Mouse (Mus musculus) frontal cortex, postnatal 36 days (tissue): ENCODE data around the gene Sco2.
A peak's percentile ranks its signal among the peaks of the same experiment; 100 is the strongest.

ENCODE experiments used
- DNase-seq, 2 experiments: peaks; one replicate each; pipeline ENCODE4 v3.0.0; 2022; ENCODE audit warnings: low spot score in 2 of 2

The Sco2 gene

DNA sequence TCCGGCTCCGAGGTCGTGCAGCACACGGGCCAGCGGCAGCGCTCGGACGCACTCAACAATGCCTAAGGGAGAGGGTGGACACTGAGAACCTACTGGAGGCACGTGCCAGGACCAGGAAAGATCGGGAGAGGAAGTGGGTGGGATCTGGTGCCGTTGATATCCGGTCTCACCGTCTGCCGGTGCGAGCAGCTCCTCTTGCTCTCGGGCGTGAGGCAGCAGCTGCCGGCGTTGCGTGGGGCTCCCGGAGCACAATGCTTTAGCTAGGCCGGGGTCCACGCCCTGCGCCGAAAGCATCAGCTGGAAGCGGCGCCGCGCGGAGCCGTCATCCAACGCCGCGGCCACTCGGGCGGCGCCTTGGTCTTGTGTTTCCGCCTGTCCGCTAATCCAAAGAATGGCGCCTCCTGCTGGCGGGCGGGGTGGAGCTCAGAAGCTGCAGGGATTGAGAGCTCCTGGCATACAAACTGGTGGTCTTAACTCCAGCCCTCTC lies at the start of gene Sco2:
Sco2 (minus strand) TSS at position 85 of the 487 bp plus-strand sequence.
- peak; percentile 93 to 94 for DNase-seq

- DNase-seq, result no peak
Measured at GRCm38 (mm10) chr15:89421938-89422337, 48.3 kb upstream of the Sco2 start.

- DNase-seq, result no peak
Measured at GRCm38 (mm10) chr15:89415282-89415681, 41.6 kb upstream of the Sco2 start.

DNA sequence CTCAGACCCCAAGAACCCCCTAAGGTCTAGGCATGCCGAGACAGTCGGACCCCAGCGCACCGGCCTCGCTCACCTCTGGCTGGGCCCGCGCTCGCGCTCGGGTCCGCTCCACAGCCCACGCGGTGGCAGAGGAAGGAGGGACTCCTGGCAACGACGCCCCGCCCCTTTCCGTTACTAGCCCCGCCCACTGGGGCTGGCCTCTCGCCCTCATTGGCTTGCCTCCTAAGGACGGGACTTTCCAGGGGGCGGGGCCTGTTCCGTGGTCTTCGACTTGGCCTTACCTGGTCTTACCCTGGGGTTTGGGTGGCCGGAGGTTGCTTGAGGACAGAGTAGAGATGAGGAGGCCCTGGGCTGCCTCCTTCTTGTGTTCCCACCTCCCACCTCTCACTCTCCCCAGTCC lies 36.5 kb upstream of the Sco2 start, which contains the start of gene Syce3:
Syce3 (minus strand) TSS at position 386 of the 400 bp plus-strand sequence.
- DNase-seq, result no peak

DNA sequence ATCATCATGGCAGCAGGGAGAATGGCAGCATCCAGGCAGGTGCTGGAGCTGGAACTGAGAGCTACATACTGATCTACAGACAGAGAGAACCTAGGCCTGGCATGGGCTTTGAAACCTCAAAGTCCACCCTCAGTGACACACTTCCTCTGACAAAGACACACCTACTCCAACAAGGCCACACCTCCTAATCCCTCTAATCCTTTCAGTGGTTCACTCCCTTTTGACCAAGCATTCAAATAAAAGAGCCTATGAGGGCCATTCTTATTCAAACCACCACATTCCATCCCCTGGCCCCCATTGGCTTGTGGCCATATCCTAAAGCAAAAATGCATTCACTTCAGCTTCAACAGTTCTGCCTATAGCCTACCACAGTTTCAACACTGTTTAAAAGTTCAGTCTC lies 33.0 kb upstream of the Sco2 start:
- DNase-seq, result no peak

DNA sequence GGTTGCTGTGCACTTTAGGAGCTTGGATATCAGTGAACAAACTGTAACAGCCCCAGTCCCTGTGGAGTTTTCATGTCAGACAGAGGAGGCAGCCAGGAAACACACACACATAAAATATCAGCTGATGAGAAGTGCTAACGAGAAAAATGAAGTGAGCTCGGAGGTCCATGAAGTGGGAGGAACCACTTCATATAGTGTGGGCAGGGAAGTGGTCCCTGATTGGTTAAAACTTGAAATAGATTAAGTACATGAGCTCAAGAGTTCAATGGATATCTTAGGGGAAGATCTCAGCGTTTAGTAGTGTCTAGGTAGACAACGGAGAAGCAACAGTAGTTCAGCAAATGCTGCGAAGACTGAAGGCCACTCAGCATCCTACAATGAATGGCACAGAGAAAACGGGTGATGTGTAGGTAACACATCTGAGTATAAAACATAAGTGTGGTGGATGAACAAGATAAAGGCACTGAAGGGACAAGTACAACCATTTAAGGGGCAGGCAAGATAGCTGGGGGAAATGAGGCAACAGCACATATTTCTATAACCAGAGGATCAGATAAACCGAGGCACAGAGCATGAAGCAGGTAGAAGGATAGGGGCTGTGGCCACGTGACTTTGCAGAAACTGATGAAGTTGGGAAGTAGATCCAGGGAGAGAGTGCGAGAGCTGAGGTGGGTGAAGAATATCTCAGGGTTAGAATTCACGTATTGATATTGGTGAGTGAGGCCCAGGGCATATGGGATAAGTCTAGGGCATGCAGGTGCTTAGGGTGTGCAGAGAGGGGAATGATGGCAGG lies 31.4 kb upstream of the Sco2 start:
- DNase-seq, result no peak

- no peak for DNase-seq
Measured at GRCm38 (mm10) chr15:89402471-89402870, 28.8 kb upstream of the Sco2 start.

DNA sequence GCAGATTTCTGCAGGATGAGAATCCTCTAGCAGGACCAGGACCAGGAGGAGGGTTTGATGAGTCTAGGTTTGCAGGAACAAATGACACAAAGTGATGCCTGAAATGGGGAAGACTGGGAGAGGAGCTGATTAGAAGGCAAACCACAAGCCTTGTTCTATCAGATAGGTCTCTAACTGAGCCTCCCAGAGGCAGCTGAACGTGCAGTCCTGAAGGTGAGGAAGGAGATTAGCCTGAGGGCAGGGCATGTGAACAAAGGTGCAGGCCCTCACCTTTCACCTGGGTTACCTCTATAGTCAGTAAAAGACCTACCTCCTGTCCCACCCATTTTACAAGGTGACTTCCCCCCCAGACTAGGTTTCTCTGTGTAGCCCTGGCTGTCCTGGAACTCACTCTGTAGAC lies 26.1 kb upstream of the Sco2 start:
- no peak for DNase-seq

DNA sequence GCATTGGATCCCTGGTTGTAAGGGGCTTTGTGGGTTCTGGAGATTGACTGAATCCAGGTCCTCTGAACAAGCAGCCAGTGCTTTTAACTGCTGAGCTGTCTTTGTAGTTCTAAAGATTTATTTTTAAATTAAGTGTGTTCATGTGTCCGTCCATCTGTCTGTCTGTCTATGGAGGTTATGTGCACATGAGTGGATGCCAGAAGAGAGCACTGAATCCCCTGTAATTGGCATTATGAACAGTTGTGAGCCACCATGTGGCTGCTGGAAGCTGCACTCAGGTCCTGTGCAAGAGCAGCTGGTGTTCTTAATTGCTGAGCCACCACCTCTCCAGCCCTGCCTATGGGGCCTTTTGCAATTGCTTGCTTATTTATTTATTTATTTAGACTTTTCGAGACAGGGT lies 24.5 kb upstream of the Sco2 start:
- DNase-seq, result no peak

DNA sequence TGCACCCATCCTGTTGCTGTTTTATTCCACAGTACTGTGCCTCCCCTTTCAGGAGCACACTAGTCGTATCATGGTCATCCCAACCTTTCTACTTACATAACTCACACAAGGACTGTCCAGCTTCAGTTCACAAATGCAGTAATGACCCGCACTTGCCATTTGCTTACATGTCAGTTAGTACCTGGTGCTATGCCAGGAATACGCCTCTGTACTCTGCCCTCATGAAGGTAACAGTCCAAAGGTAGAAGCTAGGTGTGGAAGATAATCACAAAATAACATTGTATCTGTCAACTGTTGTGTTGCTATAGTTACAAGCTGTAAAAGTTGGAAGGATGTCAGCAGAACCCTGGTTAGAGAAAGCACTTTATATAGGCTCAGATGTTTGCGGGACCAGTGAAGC lies 23.2 kb upstream of the Sco2 start:
- DNase-seq, result no peak

DNA sequence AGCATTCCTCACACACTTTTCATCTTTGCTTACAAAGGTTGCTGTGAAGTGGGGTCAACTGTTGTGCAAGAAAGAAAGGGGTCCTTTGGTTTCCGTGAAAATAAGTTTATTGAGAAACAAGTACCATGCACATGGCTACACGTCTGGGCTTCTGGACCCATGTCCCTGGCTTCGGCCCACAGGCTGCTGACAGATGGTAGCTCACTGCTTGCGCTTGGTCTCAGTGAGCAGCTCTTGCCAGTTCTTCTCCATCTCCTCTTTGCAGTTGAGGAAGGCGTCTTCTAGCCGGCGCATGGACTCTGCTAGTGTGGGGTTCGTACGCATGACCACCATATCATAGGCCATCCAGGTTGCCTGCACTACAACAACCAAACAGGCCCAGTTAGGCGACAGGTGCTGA lies 16.4 kb upstream of the Sco2 start:
- DNase-seq, result no peak

DNA sequence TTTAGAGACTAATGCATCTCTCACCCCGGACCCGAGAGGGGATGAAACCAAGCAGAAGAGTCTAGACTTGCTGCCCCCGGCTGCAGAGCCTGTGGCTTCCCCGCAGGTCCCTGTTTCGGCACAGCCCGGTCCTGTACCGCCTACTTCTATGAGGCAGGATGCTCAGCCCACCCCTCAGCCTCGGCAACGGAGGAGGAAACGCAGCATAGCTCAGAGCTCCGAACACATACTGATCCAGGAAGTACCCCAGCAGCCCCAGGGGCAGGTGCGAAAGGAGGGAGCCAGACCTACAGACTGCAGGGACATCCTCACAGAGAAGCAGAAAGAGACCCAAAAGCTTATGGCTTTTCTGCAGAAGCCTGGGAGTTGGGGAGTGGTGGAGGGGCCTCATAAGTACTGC lies 13.5 kb upstream of the Sco2 start:
- no peak for DNase-seq

DNA sequence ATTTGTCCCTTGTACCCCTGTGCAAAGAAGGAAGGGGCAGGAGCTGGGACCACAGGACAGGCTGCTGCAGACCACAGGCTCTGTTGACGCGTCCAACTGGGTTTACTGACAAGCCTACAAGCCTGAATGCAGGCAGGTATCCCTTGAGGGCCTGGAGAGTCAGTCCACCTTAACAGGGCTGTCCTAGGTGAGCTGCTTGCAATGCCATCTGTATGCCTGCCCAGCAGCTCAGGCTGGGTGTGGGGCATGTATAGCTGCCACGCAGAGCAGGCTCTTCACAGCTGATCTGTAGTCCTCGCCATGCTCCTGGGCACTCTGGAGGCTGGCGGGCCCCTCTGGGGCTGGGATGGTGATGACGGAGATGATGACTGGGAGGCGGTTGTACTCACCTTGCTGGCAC lies 11.0 kb upstream of the Sco2 start, which contains the start of gene Klhdc7b:
Klhdc7b (plus strand) TSS at position 301 of the 400 bp plus-strand sequence.
- no peak for DNase-seq

DNA sequence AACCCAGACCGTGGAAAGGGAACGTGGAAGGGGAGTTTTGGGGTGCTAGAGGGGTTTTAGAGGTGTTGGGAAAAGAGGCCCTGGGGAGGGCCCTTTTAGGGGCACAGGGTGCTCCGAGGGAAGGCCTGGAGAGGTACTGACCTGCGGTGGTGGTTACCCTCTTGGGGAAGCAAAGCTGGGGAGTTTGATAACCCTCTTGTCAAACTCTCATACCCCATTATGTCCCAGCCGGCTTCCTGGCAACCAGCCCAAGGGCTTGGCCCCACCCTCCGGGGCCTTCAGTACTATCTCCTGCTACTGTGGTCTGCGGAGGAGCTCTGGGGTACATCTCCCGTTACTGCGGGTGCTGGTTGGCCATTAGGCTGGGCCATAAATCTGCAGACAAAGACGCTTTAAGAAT lies 5.8 kb upstream of the Sco2 start:
- no peak for DNase-seq

GRCm38 (mm10) chr15:89378831-89379401 lies 5.3 kb upstream of the Sco2 start, which contains the start of gene Odf3b:
Gene Odf3b (minus strand): TSS chr15:89379282.
- no peak for DNase-seq

GRCm38 (mm10) chr15:89377938-89378828 lies 4.5 kb upstream of the Sco2 start:
- no peak for DNase-seq

DNA sequence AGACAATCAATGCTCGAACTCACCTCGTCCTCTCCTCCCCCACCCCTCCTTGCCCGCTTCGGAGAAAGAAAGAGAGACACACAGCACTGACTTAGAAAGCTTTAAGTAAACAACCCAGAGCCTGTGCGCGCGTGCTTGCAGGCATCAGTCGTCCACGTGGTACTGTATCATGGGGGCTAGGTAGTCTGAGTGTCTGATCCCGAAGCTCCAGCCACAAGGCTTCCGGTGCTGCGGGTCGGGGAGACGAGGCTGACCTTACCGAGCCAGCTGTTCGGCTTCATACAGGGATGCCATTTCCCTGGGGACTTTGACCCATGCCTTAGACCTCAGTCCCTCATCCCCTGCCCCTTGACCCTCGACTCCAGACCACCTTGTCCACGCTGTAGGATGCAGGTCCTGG lies 3.7 kb upstream of the Sco2 start:
- no peak for DNase-seq

DNA sequence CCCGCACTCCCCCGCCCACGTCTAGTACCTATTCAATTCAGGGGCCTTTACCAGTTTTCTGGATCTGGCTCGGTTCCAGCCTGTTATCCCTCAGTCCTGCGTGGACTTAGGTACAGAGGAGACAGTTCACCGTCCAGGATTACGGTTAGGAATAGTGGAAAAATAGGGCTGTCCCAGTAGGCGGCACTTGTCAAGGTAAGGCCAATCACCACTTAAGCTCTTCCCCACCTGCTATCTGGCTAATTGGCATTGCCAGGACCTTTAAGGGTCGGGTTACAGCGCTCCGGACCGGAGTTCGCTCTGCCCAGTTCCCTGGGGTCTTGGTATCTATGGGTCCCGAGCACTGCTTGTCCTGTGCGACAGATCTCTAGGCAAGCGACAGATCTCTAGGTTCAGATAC lies 3.3 kb upstream of the Sco2 start, which contains the start of gene Tymp:
Tymp (minus strand) TSS at position 83 of the 400 bp plus-strand sequence.
- no peak for DNase-seq

- DNase-seq, result no peak
Measured at GRCm38 (mm10) chr15:89376040-89376439, 2.4 kb upstream of the Sco2 start.

DNA sequence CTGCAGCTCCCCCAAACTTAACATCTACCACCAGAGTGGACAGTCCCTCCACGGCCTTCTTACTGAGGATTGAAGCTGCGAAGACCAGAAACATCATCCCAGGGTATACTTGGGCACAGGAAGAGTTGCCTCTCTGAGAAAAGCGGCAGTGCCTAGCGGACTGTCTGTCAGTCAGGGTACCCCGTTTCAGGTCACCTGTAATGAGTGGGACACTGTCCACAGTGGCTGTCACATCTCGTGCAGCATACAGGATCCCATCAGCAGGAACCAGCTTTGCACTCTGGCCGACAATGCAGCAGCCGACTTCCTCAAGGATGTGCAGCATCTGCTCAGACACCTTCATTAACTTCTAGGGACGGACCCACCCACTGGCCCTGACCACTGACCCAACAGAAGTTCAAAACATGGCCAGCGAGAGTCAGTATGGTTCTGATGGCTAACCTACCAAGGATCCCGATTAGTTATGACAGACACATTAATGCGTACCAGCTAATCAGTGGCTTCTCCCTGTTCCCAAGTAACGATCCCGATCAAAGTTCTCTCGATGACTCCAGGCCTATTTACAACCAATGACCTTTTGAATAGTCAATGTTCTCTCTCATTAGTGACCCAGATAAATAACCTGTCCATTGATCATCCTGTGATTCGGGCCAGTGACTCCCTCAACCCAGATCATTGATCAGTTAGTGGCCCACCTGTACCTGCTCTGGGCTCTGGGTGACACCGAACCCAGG lies 1.3 kb upstream of the Sco2 start:
- no peak for DNase-seq

DNA sequence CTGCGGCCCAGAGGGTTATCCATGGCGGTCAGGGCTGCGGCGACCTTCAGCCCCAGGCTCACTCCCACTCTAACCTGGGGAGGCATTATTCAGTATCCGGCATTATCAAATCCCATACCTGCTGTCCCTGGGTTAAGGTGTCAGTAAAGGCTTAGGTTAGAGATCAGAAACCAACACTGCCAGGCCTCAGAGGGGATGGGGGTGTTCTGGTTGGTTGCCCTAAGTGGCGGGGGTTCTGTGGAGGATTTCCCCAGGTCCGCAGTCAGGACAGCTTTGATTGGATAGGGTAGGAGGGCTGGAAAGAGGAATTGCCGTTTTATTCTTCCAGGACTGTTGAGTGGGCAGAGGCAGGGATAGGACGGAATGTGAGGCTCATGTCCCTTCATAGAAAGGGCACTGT lies 694 bp upstream of the Sco2 start:
- DNase-seq, result no peak
